Mouse (Mus musculus) liver, embryonic 11.5 days (tissue): ENCODE data around the gene Rufy2. TPM values are rescaled to one million over a fixed set of nuclear protein-coding genes. Genes with fewer than 3 reads are reported as not detected.

Source experiments
- ATAC-seq: fragments of 200-750 bp; cut with Nextera tagmentation; replicated peaks from 2 replicates; pipeline ENCODE4 v1.8.0; 2017; ENCODE audit warnings: moderate number of reproducible peaks, mild to moderate bottlenecking, moderate TSS enrichment, moderate library complexity; ENCODE audit not compliant: low FRiP score
- DNase-seq: peaks from one replicate; pipeline ENCODE4 v3.0.0-alpha.2; 2017; ENCODE audit warnings: low spot score
- H3K27ac ChIP-seq: fragments of 300-500 bp; sonication (generic); 2 replicates; pipeline ENCODE4 v1.5.1; 2014; ENCODE audit warnings: mild to moderate bottlenecking, low read depth, low read length, control low read depth
- H3K27me3 ChIP-seq: fragments of 300-500 bp; sonication (generic); replicated peaks from 2 replicates; pipeline ENCODE4 v1.6.1; 2014; ENCODE audit warnings: low read length, mixed read lengths; ENCODE audit not compliant: control insufficient read depth, insufficient read depth
- H3K36me3 ChIP-seq: fragments of 300-500 bp; sonication (generic); 2 replicates; pipeline ENCODE4 v1.6.1; 2014; ENCODE audit warnings: mild to moderate bottlenecking, low read length, moderate library complexity, mixed read lengths; ENCODE audit not compliant: control insufficient read depth, insufficient read depth
- H3K4me1 ChIP-seq: fragments of 300-500 bp; sonication (generic); replicated peaks from 2 replicates; pipeline ENCODE4 v1.6.1; 2014; ENCODE audit warnings: low read length, mixed read lengths; ENCODE audit not compliant: control insufficient read depth, insufficient read depth
- H3K4me2 ChIP-seq: fragments of 300-500 bp; sonication (generic); 2 replicates; pipeline ENCODE4 v1.6.1; 2014; ENCODE audit warnings: mild to moderate bottlenecking, control low read depth, moderate library complexity
- H3K4me3 ChIP-seq: fragments of 300-500 bp; sonication (generic); 2 replicates; pipeline ENCODE4 v1.5.1; 2014; ENCODE audit warnings: low read depth, low read length, control low read depth
- H3K9ac ChIP-seq: fragments of 300-500 bp; sonication (generic); 2 replicates; pipeline ENCODE4 v1.6.1; 2014; ENCODE audit warnings: low read depth, low read length, control low read depth
- H3K9me3 ChIP-seq: fragments of 300-500 bp; sonication (generic); 2 replicates; pipeline ENCODE4 v1.6.1; 2016; ENCODE audit warnings: low read length, inconsistent platforms, mixed read lengths; ENCODE audit not compliant: control insufficient read depth
- WGBS: fragments of 180-500 bp; shearing (Covaris S2); extraction: QIAGEN DNeasy Blood & Tissue Kit; methylation state at CpG from one replicate; pipeline ENCODE4 v1.1.7; 2014; 5-methylcytosine and 5-hydroxymethylcytosine counted together
- polyA plus RNA-seq: library from polyadenylated mRNA; unstranded; fragments of >200 nt; fragmentation: Nextera tagmentation; extraction: Ambion mirVana; gene quantifications from 2 replicates; pipeline ENCODE4 v1.2.1, GENCODE M21; 2014

Gene Rufy2
- 5.7 and 9.8 TPM in 2 replicates for polyA plus RNA-seq

- H3K4me3 ChIP-seq: peak within 1 kb of the TSS; percentile 93
- no peaks in the 10 kb centered on the region for H3K9me3 ChIP-seq
- H3K36me3 ChIP-seq: peaks cover 2% of the 10 kb centered on the region; the same call in 1 of the 2 replicates
- peak within 1 kb of the TSS; percentile 90 for H3K4me2 ChIP-seq
- peak within 1 kb of the TSS; percentile 81 for H3K9ac ChIP-seq
- 1% methylated on average over 77 of the region's 77 CpGs for WGBS
- DNase-seq: peak; percentile 83
- peak; percentile 80 for ATAC-seq
- 0 out of 2 replicates have a peak within 1 kb of the TSS, but pooled peaks have one; percentile 3 for H3K27ac ChIP-seq
- H3K27me3 ChIP-seq: no peaks in the 10 kb centered on the region
- no peaks in the 10 kb centered on the region; the same call in 1 of the 2 replicates for H3K4me1 ChIP-seq
These were observed at the start of gene Rufy2 for GRCm38 (mm10) chr10:62980039-62980954. Rufy2 (plus strand) TSS chr10:62980223.

- no peak overlapping the region for H3K9ac ChIP-seq
- DNase-seq (no peak), ATAC-seq (no peak)
- 86% methylated on average over 1 of the region's 1 CpGs for WGBS
- peaks cover 13% of the 10 kb centered on the region; the same call in 1 of the 2 replicates for H3K36me3 ChIP-seq
- H3K4me2 ChIP-seq: no peak overlapping the region
- H3K9me3 ChIP-seq: no peaks in the 10 kb centered on the region
- H3K27me3 ChIP-seq: no peaks in the 10 kb centered on the region
- no peak overlapping the region for H3K4me3 ChIP-seq
- no peaks in the 10 kb centered on the region for H3K4me1 ChIP-seq
- no peak overlapping the region for H3K27ac ChIP-seq
These were observed 47.6 kb upstream of the Rufy2 start for GRCm38 (mm10) chr10:62932381-62932780.

DNA sequence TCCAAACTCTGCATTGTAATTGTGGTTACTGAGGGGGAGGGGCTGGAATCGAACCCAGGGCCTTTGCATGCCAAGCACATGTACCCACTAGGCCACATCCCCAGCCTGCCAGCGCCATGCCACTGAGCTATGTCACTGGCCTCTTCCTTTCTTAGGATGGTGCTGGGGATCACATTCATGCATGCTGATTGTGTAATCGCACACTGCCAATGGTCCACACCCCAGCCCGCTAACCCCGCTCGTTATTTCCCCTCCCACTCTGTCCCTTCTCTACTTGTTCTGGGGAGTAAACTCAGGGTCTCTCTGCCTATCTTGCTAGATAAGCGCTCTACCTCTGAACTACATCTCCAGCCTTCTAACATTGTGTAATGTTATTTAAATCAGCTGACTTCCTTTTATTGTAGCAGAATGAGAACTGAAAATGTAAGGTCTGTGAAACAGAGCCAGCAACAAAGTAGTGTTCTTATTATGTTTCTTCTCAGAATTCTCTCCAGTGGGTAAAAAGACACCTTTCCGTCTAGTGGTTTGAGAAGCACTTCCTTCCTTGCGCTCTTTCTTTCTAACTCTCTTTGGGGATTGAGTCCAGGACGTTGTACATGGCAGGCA lies 34.9 kb upstream of the Rufy2 start:
- Histone ChIP-seq H3K9ac (no peak overlapping the region; the same call in 1 of the 2 replicates), H3K4me2 (peak overlapping the region; percentile 29; the same call in 1 of the 2 replicates), H3K27ac (peak overlapping the region; percentile 69), H3K27me3 (no peaks in the 10 kb centered on the region), H3K9me3 (no peaks in the 10 kb centered on the region), H3K36me3 (peaks cover 9% of the 10 kb centered on the region), H3K4me1 (peaks cover 9% of the 10 kb centered on the region), H3K4me3 (no peak overlapping the region)
- DNase-seq (no peak), ATAC-seq (peak; percentile 81)
- WGBS: 59% methylated on average over 10 of the region's 10 CpGs

DNA sequence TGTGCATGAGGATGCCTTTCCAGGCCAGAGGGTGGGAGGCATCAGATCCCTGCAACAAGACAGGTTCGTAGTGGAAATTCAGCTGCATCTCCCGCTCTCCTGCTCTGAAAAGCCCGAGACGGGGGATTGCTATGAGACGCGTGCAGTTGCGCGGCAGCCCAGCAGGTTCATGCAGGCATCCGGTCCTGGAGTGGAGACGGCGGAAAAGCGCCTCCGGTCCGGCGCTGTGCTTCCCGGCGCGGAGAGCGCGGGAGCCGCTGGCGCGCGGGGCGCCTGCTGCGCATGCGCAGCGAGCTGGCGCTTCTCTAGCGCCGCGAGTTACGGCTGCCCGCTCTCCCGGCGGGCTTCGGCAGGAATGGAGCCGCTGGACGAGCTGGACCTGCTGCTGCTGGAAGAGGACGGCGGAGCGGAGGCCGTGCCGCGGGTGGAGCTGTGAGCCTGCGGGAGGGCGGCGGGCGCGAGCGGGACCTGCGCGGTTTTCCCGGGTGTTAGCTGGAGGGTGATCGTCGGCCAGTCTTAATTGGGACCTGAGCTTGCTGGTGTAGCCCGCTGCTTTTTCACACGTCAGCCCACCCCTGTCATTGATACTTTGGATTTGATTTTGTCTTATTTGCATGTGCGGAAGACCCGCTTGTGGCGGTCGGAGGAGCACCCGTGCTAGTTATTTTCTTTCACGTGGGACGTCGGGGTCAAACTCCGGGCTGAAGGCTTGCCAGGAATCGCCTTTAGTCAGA lies 33.1 kb upstream of the Rufy2 start, which contains the start of gene Dna2:
Gene Dna2 (plus strand): TSS at position 289 of the 734 bp plus-strand sequence.
- Histone ChIP-seq H3K27ac (peak within 1 kb of the TSS; percentile 96), H3K9me3 (no peaks in the 10 kb centered on the region), H3K27me3 (no peaks in the 10 kb centered on the region), H3K9ac (peak within 1 kb of the TSS; percentile 89), H3K4me2 (peak within 1 kb of the TSS; percentile 86), H3K4me3 (peak within 1 kb of the TSS; percentile 75), H3K4me1 (peaks cover 9% of the 10 kb centered on the region), H3K36me3 (peaks cover 21% of the 10 kb centered on the region)
- under 1% methylated on average over 68 of the region's 68 CpGs for WGBS
- ATAC-seq: peak; percentile 75
- peak; percentile 84 for DNase-seq

DNA sequence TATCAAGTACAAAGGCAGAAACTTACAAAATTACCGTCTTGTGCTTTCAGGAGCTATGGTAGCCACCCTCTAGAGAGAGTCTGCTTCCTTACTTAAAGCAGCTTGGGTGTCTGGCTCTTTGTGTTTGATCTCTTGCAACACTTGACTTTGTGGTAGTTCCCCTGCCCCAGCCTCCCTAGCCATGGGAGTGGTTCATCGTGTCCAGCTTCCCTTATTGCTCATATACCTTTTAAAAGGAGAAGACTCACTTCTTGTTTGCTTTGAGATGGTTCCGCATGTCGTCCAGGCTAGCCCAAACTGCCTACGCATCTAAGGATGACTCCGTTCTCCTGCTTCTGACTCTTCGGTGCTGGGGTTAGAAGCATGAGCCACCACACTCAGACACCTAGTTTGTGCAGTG lies 31.5 kb upstream of the Rufy2 start:
- Histone ChIP-seq H3K4me3 (peak overlapping the region; percentile 75; the same call in 1 of the 2 replicates), H3K27ac (0 out of 2 replicates have a peak overlapping the region, but pooled peaks have one; percentile 8), H3K9ac (no peak overlapping the region), H3K4me2 (peak overlapping the region; percentile 86), H3K36me3 (peaks cover 21% of the 10 kb centered on the region), H3K9me3 (no peaks in the 10 kb centered on the region), H3K4me1 (peaks cover 9% of the 10 kb centered on the region), H3K27me3 (no peaks in the 10 kb centered on the region)
- 86% methylated on average over 7 of the region's 7 CpGs for WGBS
- ATAC-seq (no peak), DNase-seq (no peak)

GRCm38 (mm10) chr10:62963956-62964355 lies 16.1 kb upstream of the Rufy2 start:
- no peak overlapping the region for H3K9ac ChIP-seq
- H3K4me3 ChIP-seq: no peak overlapping the region
- H3K9me3 ChIP-seq: no peaks in the 10 kb centered on the region
- no peaks in the 10 kb centered on the region for H3K4me1 ChIP-seq
- WGBS: 96% methylated on average over 7 of the region's 7 CpGs
- H3K27me3 ChIP-seq: no peaks in the 10 kb centered on the region
- ATAC-seq (no peak), DNase-seq (no peak)
- H3K36me3 ChIP-seq: peaks cover 65% of the 10 kb centered on the region
- no peak overlapping the region for H3K4me2 ChIP-seq
- H3K27ac ChIP-seq: no peak overlapping the region

DNA sequence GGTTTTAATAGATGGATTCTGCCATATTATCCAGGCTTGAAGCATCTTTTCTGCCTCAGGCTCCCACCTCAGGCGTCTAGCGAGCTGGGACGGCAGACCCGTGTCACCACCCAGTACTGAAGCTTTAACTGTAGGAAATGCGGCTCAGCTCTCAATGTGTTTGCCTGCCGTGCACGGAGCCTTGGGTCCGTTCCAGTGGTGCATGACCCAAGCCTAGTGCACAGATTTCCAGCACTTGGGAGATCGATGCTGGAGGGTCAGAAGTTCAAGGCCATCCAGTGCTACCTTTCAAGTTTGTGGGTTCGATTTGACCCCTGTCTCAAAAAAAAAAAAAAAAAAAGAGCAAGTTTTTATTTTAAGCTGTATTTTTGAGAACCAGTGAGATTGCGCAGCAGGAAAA lies 14.2 kb upstream of the Rufy2 start:
- Histone ChIP-seq H3K4me1 (no peaks in the 10 kb centered on the region), H3K9ac (no peak overlapping the region), H3K4me3 (no peak overlapping the region), H3K36me3 (peaks cover 60% of the 10 kb centered on the region), H3K27ac (no peak overlapping the region), H3K27me3 (no peaks in the 10 kb centered on the region), H3K4me2 (no peak overlapping the region), H3K9me3 (no peaks in the 10 kb centered on the region)
- 87% methylated on average over 11 of the region's 11 CpGs for WGBS
- ATAC-seq: no peak
- no peak for DNase-seq

- Histone ChIP-seq H3K27me3 (no peaks in the 10 kb centered on the region), H3K4me2 (no peak overlapping the region), H3K4me3 (no peak overlapping the region), H3K9me3 (no peaks in the 10 kb centered on the region), H3K9ac (no peak overlapping the region), H3K4me1 (no peaks in the 10 kb centered on the region), H3K27ac (no peak overlapping the region), H3K36me3 (peaks cover 60% of the 10 kb centered on the region)
- WGBS: 96% methylated on average over 15 of the region's 15 CpGs
- DNase-seq (no peak), ATAC-seq (no peak)
These were observed 13.7 kb upstream of the Rufy2 start for GRCm38 (mm10) chr10:62966291-62966690.
